Mouse (Mus musculus) hindbrain, embryonic 11.5 days (tissue): ENCODE measurements around the gene Frmd4a. TPM values are rescaled to one million over a fixed set of nuclear protein-coding genes. Genes with fewer than 3 reads are reported as not detected.

Source experiments
- ATAC-seq: fragments of 200-750 bp; cut with Nextera tagmentation; 2 replicates; pipeline ENCODE4 v1.8.0; 2017; ENCODE audit warnings: mild to moderate bottlenecking, moderate TSS enrichment, moderate library complexity; ENCODE audit not compliant: low FRiP score
- DNase-seq: peaks from one replicate; pipeline ENCODE4 v3.0.0-alpha.2; 2015; ENCODE audit warnings: low spot score
- H3K27ac ChIP-seq: fragments of 300-500 bp; sonication (generic); 2 replicates; pipeline ENCODE4 v1.5.1; 2014; ENCODE audit warnings: mild to moderate bottlenecking, low read depth, low read length
- H3K27me3 ChIP-seq: fragments of 300-500 bp; sonication (generic); 2 replicates; pipeline ENCODE4 v1.6.1; 2014; ENCODE audit warnings: mild to moderate bottlenecking, low read length, moderate library complexity, mixed read lengths; ENCODE audit not compliant: control insufficient read depth, insufficient read depth
- H3K36me3 ChIP-seq: fragments of 300-500 bp; sonication (generic); 2 replicates; pipeline ENCODE4 v1.6.1; 2014; ENCODE audit warnings: mild to moderate bottlenecking, low read length, moderate library complexity, mixed read lengths; ENCODE audit not compliant: control insufficient read depth, insufficient read depth
- H3K4me1 ChIP-seq: fragments of 300-500 bp; sonication (generic); replicated peaks from 2 replicates; pipeline ENCODE4 v1.6.1; 2014; ENCODE audit warnings: low read length, mixed read lengths; ENCODE audit not compliant: control insufficient read depth, insufficient read depth
- H3K4me2 ChIP-seq: fragments of 300-500 bp; sonication (generic); replicated peaks from 2 replicates; pipeline ENCODE4 v1.6.1; 2014; ENCODE audit warnings: mild to moderate bottlenecking, low read depth, low read length
- H3K4me3 ChIP-seq: fragments of 300-500 bp; sonication (generic); 2 replicates; pipeline ENCODE4 v1.5.1; 2014; ENCODE audit warnings: low read depth, low read length
- H3K9ac ChIP-seq: fragments of 300-500 bp; sonication (generic); 2 replicates; pipeline ENCODE4 v1.6.1; 2014; ENCODE audit warnings: low read depth, low read length
- H3K9me3 ChIP-seq: fragments of 300-500 bp; sonication (generic); 2 replicates; pipeline ENCODE4 v1.6.1; 2016; ENCODE audit warnings: low read length; ENCODE audit not compliant: control insufficient read depth
- WGBS: fragments of 180-500 bp; shearing (Covaris S2); extraction: QIAGEN DNeasy Blood & Tissue Kit; methylation state at CpG from one replicate; pipeline ENCODE4 v1.1.7; 2014; 5-methylcytosine and 5-hydroxymethylcytosine counted together
- polyA plus RNA-seq: library from polyadenylated mRNA; unstranded; fragments of >200 nt; fragmentation: Nextera tagmentation; extraction: Ambion mirVana; gene quantifications from 2 replicates; pipeline ENCODE4 v1.2.1, GENCODE M21; 2014

Frmd4a gene
- polyA plus RNA-seq, 1 experiment from 2014 or later: 72.7 TPM

DNA sequence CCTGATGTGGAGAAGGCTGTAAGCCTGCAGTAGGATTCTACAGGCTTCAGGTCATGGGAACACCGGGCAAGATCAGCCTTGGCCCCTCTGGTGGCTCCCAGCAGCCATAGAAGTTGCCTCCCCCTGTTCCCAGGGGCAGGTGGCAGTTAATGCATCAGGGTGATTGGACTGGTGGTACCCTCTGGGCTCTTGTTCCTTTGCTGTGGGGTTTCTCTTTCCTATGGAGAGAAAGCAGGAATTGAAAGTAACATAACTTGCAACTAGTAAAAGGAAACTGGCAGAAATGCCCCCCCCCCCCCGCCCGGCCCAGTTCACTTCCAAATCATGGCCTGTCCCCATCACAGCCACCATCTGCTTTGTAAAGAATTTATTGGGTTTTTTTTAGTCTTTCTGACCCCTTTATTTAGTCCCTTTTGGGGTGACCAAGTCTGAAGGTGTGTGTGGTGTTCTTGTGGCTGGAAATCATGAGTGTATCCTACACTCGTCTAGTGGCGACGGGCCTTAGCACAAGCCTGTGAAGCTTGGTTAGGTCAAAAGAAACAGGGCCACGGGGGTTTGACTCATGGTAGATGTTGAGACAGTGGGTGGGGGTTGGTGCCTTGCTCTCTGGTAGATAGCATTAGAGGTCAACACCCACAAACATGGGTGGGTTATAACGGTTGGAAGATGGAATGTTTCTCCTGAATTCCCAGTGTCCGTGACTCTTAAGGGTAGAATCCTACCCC, 549.6 kb downstream of the Frmd4a start:
- Histone ChIP-seq H3K36me3 (no peaks in the 10 kb centered on the region), H3K4me1 (no peaks in the 10 kb centered on the region), H3K9ac (no peak overlapping the region), H3K4me2 (no peak overlapping the region), H3K27me3 (no peaks in the 10 kb centered on the region), H3K4me3 (no peak overlapping the region), H3K27ac (no peak overlapping the region), H3K9me3 (no peaks in the 10 kb centered on the region)
- 96% methylated on average over 9 of the region's 9 CpGs for WGBS
- DNase-seq: no peak
- ATAC-seq: no peak

GRCm38 (mm10) chr2:4568967-4569366, 551.5 kb downstream of the Frmd4a start:
- Histone ChIP-seq H3K27me3 (no peaks in the 10 kb centered on the region), H3K9ac (no peak overlapping the region), H3K4me1 (no peaks in the 10 kb centered on the region), H3K36me3 (no peaks in the 10 kb centered on the region), H3K4me3 (no peak overlapping the region), H3K4me2 (no peak overlapping the region), H3K27ac (no peak overlapping the region), H3K9me3 (no peaks in the 10 kb centered on the region)
- ATAC-seq: no peak
- DNase-seq: no peak
- WGBS: 85% methylated on average over 5 of the region's 5 CpGs

DNA sequence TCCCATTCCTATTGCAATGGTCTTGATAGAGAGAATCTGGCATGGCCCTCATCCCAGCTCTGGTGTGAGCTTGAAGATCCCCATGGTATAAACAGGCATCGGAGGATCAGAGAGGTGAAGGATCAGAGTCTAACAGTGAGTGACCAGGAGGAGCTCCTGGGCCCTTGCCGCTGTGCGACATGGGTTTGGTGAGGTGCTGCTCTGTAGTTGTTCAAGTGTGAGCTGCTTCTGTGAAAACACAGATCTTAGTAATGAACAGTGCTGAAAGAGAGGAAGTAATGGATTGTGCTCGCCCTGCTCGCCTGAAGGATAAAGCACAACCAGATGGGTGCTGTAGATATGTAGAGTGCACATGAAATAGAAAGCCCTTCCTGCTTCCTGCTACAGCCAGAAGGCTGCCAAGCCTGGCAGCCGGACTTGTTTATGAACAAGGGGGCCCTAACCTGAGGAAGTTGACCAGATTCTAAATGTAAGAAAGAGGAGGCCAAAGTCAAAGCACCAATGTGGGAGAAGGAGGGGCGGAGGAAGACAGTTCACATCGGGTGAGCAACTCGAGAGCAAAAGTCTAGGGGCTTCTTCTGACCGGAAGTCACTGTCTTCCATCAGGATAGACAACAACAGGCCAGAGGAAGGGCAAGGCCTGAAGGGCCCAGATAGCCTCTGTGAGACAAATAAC, 552.8 kb downstream of the Frmd4a start:
- no peak overlapping the region for H3K27ac ChIP-seq

GRCm38 (mm10) chr2:4572498-4573263, 555.2 kb downstream of the Frmd4a start:
- no peaks in the 10 kb centered on the region for H3K9me3 ChIP-seq
- 87% methylated on average over 7 of the region's 7 CpGs for WGBS
- no peak overlapping the region for H3K9ac ChIP-seq
- H3K4me1 ChIP-seq: 0 out of 2 replicates have a peak, but pooled peaks cover 3% of the 10 kb centered on the region
- no peaks in the 10 kb centered on the region for H3K27me3 ChIP-seq
- no peak overlapping the region for H3K4me2 ChIP-seq
- DNase-seq (no peak), ATAC-seq (no peak)
- H3K36me3 ChIP-seq: no peaks in the 10 kb centered on the region
- no peak overlapping the region for H3K27ac ChIP-seq
- no peak overlapping the region for H3K4me3 ChIP-seq

More for the DNA sequence above, 552.8 kb downstream of the Frmd4a start:
- ATAC-seq (no peak), DNase-seq (no peak)
- no peaks in the 10 kb centered on the region for H3K9me3 ChIP-seq
- WGBS: 84% methylated on average over 10 of the region's 10 CpGs
- no peak overlapping the region for H3K9ac ChIP-seq
- no peaks in the 10 kb centered on the region for H3K27me3 ChIP-seq
- no peak overlapping the region for H3K4me2 ChIP-seq
- no peaks in the 10 kb centered on the region for H3K4me1 ChIP-seq
- no peaks in the 10 kb centered on the region for H3K36me3 ChIP-seq
- no peak overlapping the region for H3K4me3 ChIP-seq

DNA sequence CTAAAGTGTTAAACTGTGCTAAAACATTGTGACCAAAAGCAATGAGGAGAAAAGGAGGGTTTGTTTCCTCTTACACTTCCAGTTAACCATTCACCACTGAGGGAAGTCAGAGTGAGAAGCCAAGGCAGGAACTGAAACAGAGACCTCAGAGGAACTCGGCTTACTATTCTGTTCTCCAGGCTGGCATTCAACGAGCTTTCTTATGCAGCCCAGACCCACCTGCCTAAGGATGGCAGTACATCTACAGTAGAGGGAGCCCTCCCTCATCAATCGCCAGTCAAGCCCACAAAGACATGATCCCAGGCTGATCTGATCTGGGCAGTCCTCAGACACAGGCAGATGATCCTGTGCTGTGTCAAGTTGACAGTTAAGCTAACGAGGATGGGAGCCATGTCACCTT, 555.9 kb downstream of the Frmd4a start:
- Histone ChIP-seq H3K9ac (no peak overlapping the region), H3K27me3 (no peaks in the 10 kb centered on the region), H3K4me1 (0 out of 2 replicates have a peak, but pooled peaks cover 3% of the 10 kb centered on the region), H3K9me3 (no peaks in the 10 kb centered on the region), H3K4me3 (no peak overlapping the region), H3K27ac (no peak overlapping the region), H3K36me3 (no peaks in the 10 kb centered on the region), H3K4me2 (no peak overlapping the region)
- 71% methylated on average over 4 of the region's 4 CpGs for WGBS
- DNase-seq (no peak), ATAC-seq (no peak)

DNA sequence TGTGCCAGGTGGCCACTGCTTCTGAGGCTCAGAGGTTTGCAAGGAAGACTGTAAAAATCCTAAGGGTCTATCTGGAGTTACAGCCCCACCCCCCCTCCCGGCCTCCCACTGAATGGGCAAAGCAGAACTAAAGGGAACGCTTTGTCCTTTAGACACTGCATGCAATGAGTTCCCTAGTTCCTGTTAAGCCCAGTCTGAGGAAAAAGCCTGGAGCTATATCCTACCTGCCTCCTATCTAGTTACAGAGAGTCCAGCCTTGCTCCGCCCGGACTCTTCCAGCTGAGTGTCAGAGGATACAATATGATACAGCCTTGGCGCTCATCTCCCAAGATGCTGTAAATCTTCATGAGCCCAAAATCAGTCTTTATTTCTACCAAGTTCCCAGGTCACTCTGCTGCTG, 556.7 kb downstream of the Frmd4a start:
- H3K9me3 ChIP-seq: no peaks in the 10 kb centered on the region
- ATAC-seq: no peak
- no peak for DNase-seq
- H3K27me3 ChIP-seq: no peaks in the 10 kb centered on the region
- H3K36me3 ChIP-seq: 0 out of 2 replicates have a peak, but pooled peaks cover 4% of the 10 kb centered on the region
- 63% methylated on average over 5 of the region's 5 CpGs for WGBS
- H3K4me3 ChIP-seq: no peak overlapping the region
- no peak overlapping the region for H3K4me2 ChIP-seq
- H3K4me1 ChIP-seq: 0 out of 2 replicates have a peak, but pooled peaks cover 3% of the 10 kb centered on the region
- H3K9ac ChIP-seq: no peak overlapping the region
- H3K27ac ChIP-seq: no peak overlapping the region

DNA sequence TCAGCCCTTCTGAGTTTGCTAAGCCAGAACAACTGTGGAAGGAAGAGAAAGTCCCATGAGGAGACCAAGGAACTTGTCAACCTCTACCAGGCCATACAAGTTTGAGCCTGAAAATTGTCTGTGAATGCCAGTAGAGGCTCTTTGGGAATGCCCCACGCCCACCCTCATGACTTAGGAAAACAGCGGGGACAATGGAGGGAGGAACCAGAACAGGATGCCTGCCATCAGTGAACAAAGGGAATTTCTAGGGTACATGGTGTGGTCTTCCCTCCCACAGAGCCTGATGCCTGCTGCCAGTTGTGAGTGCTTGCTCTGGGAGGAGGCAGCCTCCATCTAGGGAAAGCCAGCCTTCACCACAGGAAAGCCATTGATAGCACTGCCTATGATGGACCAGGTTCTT, 557.6 kb downstream of the Frmd4a start:
- no peak overlapping the region for H3K4me2 ChIP-seq
- ATAC-seq (no peak), DNase-seq (no peak)
- WGBS: 41% methylated on average over 2 of the region's 2 CpGs
- H3K36me3 ChIP-seq: 0 out of 2 replicates have a peak, but pooled peaks cover 4% of the 10 kb centered on the region
- no peak overlapping the region for H3K4me3 ChIP-seq
- no peak overlapping the region for H3K9ac ChIP-seq
- 0 out of 2 replicates have a peak, but pooled peaks cover 3% of the 10 kb centered on the region for H3K4me1 ChIP-seq
- no peaks in the 10 kb centered on the region for H3K27me3 ChIP-seq
- no peak overlapping the region for H3K27ac ChIP-seq
- no peaks in the 10 kb centered on the region for H3K9me3 ChIP-seq

GRCm38 (mm10) chr2:4575975-4576374, 558.5 kb downstream of the Frmd4a start:
- Histone ChIP-seq H3K4me2 (no peak overlapping the region), H3K27ac (no peak overlapping the region), H3K9me3 (no peaks in the 10 kb centered on the region), H3K27me3 (no peaks in the 10 kb centered on the region), H3K4me1 (0 out of 2 replicates have a peak, but pooled peaks cover 3% of the 10 kb centered on the region), H3K4me3 (no peak overlapping the region), H3K36me3 (peaks cover 4% of the 10 kb centered on the region; the same call in 1 of the 2 replicates), H3K9ac (no peak overlapping the region)
- DNase-seq (no peak), ATAC-seq (no peak)
- WGBS: 94% methylated on average over 7 of the region's 7 CpGs
